Mouse (Mus musculus) hindbrain, embryonic 11.5 days (tissue): Measurements from ENCODE around the gene 4933430I17Rik. TPM values are rescaled to one million over a fixed set of nuclear protein-coding genes. Genes with fewer than 3 reads are reported as not detected.
A peak's percentile ranks its signal among the peaks of the same experiment; 100 is the strongest.
"Not testable (repeated sequence)": the region's sequence is repeated elsewhere in the genome, so short reads cannot be mapped to it uniquely, and the experiment has no call there.

Experiments
- ATAC-seq: fragments of 200-750 bp; cut with Nextera tagmentation; 2 replicates; pipeline ENCODE4 v1.8.0; 2017; ENCODE audit warnings: mild to moderate bottlenecking, moderate TSS enrichment, moderate library complexity; ENCODE audit not compliant: low FRiP score
- DNase-seq: peaks from one replicate; pipeline ENCODE4 v3.0.0-alpha.2; 2015; ENCODE audit warnings: low spot score
- H3K27ac ChIP-seq: fragments of 300-500 bp; sonication (generic); 2 replicates; pipeline ENCODE4 v1.5.1; 2014; ENCODE audit warnings: mild to moderate bottlenecking, low read depth, low read length
- H3K27me3 ChIP-seq: fragments of 300-500 bp; sonication (generic); 2 replicates; pipeline ENCODE4 v1.6.1; 2014; ENCODE audit warnings: mild to moderate bottlenecking, low read length, moderate library complexity, mixed read lengths; ENCODE audit not compliant: control insufficient read depth, insufficient read depth
- H3K36me3 ChIP-seq: fragments of 300-500 bp; sonication (generic); 2 replicates; pipeline ENCODE4 v1.6.1; 2014; ENCODE audit warnings: mild to moderate bottlenecking, low read length, moderate library complexity, mixed read lengths; ENCODE audit not compliant: control insufficient read depth, insufficient read depth
- H3K4me1 ChIP-seq: fragments of 300-500 bp; sonication (generic); replicated peaks from 2 replicates; pipeline ENCODE4 v1.6.1; 2014; ENCODE audit warnings: low read length, mixed read lengths; ENCODE audit not compliant: control insufficient read depth, insufficient read depth
- H3K4me2 ChIP-seq: fragments of 300-500 bp; sonication (generic); replicated peaks from 2 replicates; pipeline ENCODE4 v1.6.1; 2014; ENCODE audit warnings: mild to moderate bottlenecking, low read depth, low read length
- H3K4me3 ChIP-seq: fragments of 300-500 bp; sonication (generic); 2 replicates; pipeline ENCODE4 v1.5.1; 2014; ENCODE audit warnings: low read depth, low read length
- H3K9ac ChIP-seq: fragments of 300-500 bp; sonication (generic); 2 replicates; pipeline ENCODE4 v1.6.1; 2014; ENCODE audit warnings: low read depth, low read length
- H3K9me3 ChIP-seq: fragments of 300-500 bp; sonication (generic); 2 replicates; pipeline ENCODE4 v1.6.1; 2016; ENCODE audit warnings: low read length; ENCODE audit not compliant: control insufficient read depth
- WGBS: fragments of 180-500 bp; shearing (Covaris S2); extraction: QIAGEN DNeasy Blood & Tissue Kit; methylation state at CpG from one replicate; pipeline ENCODE4 v1.1.7; 2014; 5-methylcytosine and 5-hydroxymethylcytosine counted together
- polyA plus RNA-seq: library from polyadenylated mRNA; unstranded; fragments of >200 nt; fragmentation: Nextera tagmentation; extraction: Ambion mirVana; gene quantifications from 2 replicates; pipeline ENCODE4 v1.2.1, GENCODE M21; 2014

Gene 4933430I17Rik
- 0.91 and 1.8 TPM in 2 replicates for polyA plus RNA-seq

DNA sequence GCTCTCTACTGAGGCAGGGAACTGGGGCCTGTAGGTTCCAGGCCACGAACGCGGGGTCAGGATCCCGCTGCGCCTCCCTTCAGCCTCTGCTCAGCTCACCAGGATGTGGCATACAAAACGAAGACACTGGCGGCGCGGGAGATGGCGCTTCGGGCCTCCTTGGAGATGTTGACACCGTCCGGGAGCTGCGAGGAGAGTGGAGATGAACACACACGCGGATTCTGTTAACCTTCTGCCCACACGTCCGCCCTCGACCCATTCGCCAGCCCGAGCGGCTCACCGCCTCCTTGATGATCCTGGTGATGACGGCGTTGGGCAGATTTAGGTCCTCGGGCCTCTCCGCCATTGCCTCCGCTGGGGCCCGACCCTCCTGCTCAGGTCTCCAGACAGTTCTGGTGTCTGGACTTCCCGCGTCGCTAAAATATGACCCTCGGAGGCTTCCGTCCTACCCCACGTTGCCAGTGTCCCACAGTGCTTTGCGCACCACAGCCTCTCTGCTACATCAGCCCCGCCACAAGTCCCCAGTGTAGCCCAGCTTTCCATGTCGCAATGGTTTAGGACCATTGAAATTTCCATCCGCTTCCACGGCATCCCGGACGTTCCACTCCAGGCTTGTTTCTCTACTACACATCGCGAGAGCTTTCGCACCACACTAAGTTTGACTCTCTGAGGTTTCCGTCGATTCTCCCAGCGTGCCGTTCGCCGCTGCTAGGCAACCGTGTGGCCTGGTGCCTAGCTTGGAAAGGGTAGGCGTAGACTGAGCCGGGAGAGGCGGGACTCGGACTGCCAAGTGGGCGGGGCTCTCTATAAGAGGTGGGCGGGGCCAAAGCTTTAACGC, at the start of gene 4933430I17Rik, which contains the start of gene Pole3:
Gene 4933430I17Rik (plus strand): TSS at position 719 of the 838 bp plus-strand sequence.
Gene Pole3 (minus strand): TSS at position 418 of the 838 bp plus-strand sequence.
- H3K9ac ChIP-seq: peak within 1 kb of the TSS; percentile 84
- H3K4me2 ChIP-seq: peak within 1 kb of the TSS; percentile 78
- DNase-seq (peak; percentile 99), ATAC-seq (peak; percentile 99)
- H3K4me1 ChIP-seq: no peaks in the 10 kb centered on the region; the same call in 1 of the 2 replicates
- no peaks in the 10 kb centered on the region for H3K9me3 ChIP-seq
- no peaks in the 10 kb centered on the region for H3K27me3 ChIP-seq
- H3K36me3 ChIP-seq: no peaks in the 10 kb centered on the region
- H3K4me3 ChIP-seq: peak within 1 kb of the TSS; percentile 76
- under 1% methylated on average over 59 of the region's 59 CpGs for WGBS
- peak within 1 kb of the TSS; percentile 82 for H3K27ac ChIP-seq

DNA sequence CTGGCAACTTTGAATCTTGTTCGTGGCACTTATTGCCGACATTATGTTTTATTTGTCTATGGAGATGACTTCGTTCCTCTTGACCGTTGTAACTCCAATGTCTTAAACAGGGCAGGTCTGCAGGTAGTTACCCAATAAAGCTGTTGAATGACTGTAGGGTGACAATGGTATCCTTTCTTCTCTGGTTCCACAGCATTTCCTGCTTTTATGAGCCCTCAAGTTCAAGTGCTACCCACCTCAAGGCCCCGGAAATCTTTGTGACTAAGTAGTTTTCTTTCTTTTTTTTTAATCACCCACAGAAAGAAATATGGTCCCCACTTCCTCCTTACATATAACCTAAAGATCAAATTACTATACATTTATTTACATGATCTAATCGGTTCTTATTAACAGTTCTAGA, 49.4 kb upstream of the 4933430I17Rik start:
- Histone ChIP-seq H3K27me3 (peaks cover 19% of the 10 kb centered on the region), H3K36me3 (no peaks in the 10 kb centered on the region), H3K9ac (no peak overlapping the region), H3K4me2 (no peak overlapping the region), H3K4me3 (no peak overlapping the region), H3K9me3 (no peaks in the 10 kb centered on the region), H3K27ac (no peak overlapping the region), H3K4me1 (peaks cover 2% of the 10 kb centered on the region; the same call in 1 of the 2 replicates)
- WGBS: 93% methylated on average over 6 of the region's 6 CpGs
- ATAC-seq (no peak), DNase-seq (no peak)

DNA sequence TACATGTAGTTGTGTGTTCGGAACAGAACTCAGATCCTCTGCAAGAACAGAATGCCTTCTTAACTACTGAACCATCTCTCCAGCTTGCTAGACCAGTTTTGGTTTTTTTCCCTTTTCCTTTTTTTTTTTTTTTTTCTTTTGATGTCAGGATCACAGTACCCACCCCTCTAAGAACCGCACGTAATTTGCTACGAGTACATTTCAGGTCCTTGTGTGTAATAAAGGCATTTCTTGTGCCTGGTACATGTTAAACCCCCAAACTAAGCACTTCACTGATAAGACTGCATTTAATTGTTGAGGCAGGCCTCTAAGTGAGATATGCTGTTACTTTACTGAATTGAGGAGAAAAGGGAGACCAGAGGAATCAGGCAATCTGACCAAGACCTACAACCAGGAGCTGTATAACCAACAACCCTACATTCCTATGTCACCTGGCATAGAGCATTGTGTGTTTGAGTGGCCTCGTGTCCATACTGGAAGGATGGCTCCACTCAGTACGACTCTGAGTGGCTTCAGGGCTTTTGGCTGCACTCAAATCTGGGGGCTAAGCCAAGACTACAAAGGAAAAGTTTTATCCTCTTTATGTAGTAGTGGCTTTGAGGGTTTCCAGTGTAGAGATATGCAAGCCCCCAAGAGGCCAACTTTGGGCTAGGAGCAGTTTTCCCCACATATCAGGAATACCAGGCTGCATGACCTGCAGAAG, 47.5 kb upstream of the 4933430I17Rik start:
- H3K4me2 ChIP-seq: no peak overlapping the region
- H3K36me3 ChIP-seq: no peaks in the 10 kb centered on the region
- WGBS: 83% methylated on average over 6 of the region's 6 CpGs
- ATAC-seq (no peak), DNase-seq (no peak)
- no peak overlapping the region for H3K27ac ChIP-seq
- no peak overlapping the region for H3K9ac ChIP-seq
- no peak overlapping the region for H3K4me3 ChIP-seq
- H3K4me1 ChIP-seq: peaks cover 2% of the 10 kb centered on the region; the same call in 1 of the 2 replicates
- H3K27me3 ChIP-seq: peaks cover 21% of the 10 kb centered on the region
- H3K9me3 ChIP-seq: no peaks in the 10 kb centered on the region

- H3K4me3 ChIP-seq: peak overlapping the region; percentile 37
- DNase-seq, H3K4me1 ChIP-seq, H3K27ac ChIP-seq, H3K36me3 ChIP-seq, ATAC-seq, H3K9me3 ChIP-seq, H3K9ac ChIP-seq: not testable (repeated sequence)
- H3K27me3 ChIP-seq: peaks cover 21% of the 10 kb centered on the region
- peak overlapping the region; percentile 75 for H3K4me2 ChIP-seq
- 13% methylated on average over 11 of the region's 11 CpGs for WGBS
Observed at GRCm38 (mm10) chr4:62479593-62479936, 45.6 kb upstream of the 4933430I17Rik start.

- WGBS: 3% methylated on average over 64 of the region's 71 CpGs
- H3K4me1 ChIP-seq: peaks cover 2% of the 10 kb centered on the region; the same call in 1 of the 2 replicates
- no peaks in the 10 kb centered on the region for H3K36me3 ChIP-seq
- H3K9me3 ChIP-seq: no peaks in the 10 kb centered on the region
- H3K4me2 ChIP-seq: peak within 1 kb of the TSS; percentile 75
- H3K9ac ChIP-seq: no peak within 1 kb of the TSS
- H3K27me3 ChIP-seq: peaks cover 21% of the 10 kb centered on the region
- DNase-seq (peak; percentile 50), ATAC-seq (peak; percentile 66)
- H3K27ac ChIP-seq: no peak within 1 kb of the TSS
- peak within 1 kb of the TSS; percentile 37 for H3K4me3 ChIP-seq
Observed at GRCm38 (mm10) chr4:62479937-62480708, 45.0 kb upstream of the 4933430I17Rik start, which contains the start of gene Bspry. Gene Bspry, plus strand, starts transcription at chr4:62480053.

DNA sequence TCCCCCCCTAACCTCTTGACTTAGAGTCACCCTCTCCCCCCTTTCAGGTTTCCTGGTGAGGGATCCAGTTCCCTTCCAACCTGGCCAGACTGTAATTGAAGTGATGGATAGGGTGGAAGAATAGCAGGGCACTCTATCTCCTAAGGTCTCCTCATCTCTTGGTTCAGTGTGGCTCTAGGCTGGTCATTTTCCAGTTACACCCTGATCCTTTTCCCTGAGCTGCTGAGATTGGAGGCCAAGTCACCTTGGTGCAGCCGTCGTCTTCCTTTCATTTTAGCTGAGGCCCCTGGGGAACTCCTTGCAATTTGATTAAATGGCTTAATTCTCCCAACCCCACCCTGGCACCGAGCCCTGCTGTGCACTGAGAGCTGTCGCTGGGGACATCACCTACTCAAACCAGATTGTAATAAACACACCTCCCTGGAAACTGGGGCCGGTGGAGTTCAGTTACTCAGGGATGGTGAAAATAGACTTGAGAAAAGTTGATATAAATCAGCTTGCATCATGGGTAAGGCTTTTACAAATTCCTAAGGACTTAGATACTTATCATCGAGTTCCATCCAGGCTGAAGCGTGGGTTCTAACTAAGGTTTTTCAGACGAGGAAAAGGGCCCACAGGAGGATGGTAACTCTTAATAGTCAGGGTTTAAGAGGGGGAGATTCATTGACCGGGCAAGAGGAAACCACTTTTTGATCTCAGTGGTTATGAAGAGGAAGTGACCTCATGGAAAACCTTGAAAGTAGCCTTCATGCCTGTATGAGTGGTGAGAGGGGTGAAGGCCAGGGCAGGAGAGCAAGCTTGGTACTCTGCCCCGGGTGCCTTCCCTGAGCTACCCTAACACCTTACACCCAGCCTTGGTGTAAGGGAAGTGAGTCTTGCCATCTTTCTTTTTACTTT, 44.2 kb upstream of the 4933430I17Rik start:
- no peak overlapping the region for H3K9ac ChIP-seq
- H3K27ac ChIP-seq: no peak overlapping the region
- no peak for DNase-seq
- WGBS: 53% methylated on average over 10 of the region's 10 CpGs
- ATAC-seq: no peak
- H3K9me3 ChIP-seq: no peaks in the 10 kb centered on the region
- H3K36me3 ChIP-seq: no peaks in the 10 kb centered on the region
- H3K4me2 ChIP-seq: no peak overlapping the region
- peaks cover 21% of the 10 kb centered on the region for H3K27me3 ChIP-seq
- no peak overlapping the region for H3K4me3 ChIP-seq
- H3K4me1 ChIP-seq: peaks cover 2% of the 10 kb centered on the region; the same call in 1 of the 2 replicates

GRCm38 (mm10) chr4:62484928-62485327, 40.2 kb upstream of the 4933430I17Rik start:
- ATAC-seq: no peak
- no peak for DNase-seq
- Histone ChIP-seq H3K9me3 (no peaks in the 10 kb centered on the region), H3K9ac (no peak overlapping the region), H3K4me3 (no peak overlapping the region), H3K27ac (no peak overlapping the region), H3K4me1 (no peaks in the 10 kb centered on the region), H3K27me3 (peaks cover 9% of the 10 kb centered on the region), H3K4me2 (no peak overlapping the region), H3K36me3 (no peaks in the 10 kb centered on the region)
- WGBS: 75% methylated on average over 3 of the region's 3 CpGs
